Mouse (Mus musculus) neutrophil, adult 5-6 weeks (primary cell): ENCODE results near the gene Plcb4. TPM values are rescaled to one million over a fixed set of nuclear protein-coding genes. Genes with fewer than 3 reads are reported as not detected.

Source experiments
- ATAC-seq: fragments of 151-379, 151-347 bp; 2 replicates; pipeline ENCODE4 v1.8.0; 2017; ENCODE audit warnings: mild to moderate bottlenecking, moderate TSS enrichment; ENCODE audit not compliant: insufficient number of reproducible peaks, poor library complexity, low FRiP score, severe bottlenecking; ENCODE audit errors: extremely low read depth
- total RNA-seq: library from RNA; stranded (forward); fragments of 200-1000 nt; gene quantifications from 2 replicates; pipeline ENCODE4 v1.2.3, GENCODE M21; 2017

The Plcb4 gene
- total RNA-seq, 1 experiment from 2014 or later = 1.5 TPM

GRCm38 (mm10) chr2:135787415-135787814 is 128.6 kb downstream of the Plcb4 start:
- no peak for ATAC-seq

- ATAC-seq = no peak
These were observed 134.1 kb downstream of the Plcb4 start for GRCm38 (mm10) chr2:135792907-135793306.

- ATAC-seq = no peak
These were observed 137.9 kb downstream of the Plcb4 start for GRCm38 (mm10) chr2:135796684-135797083.

- ATAC-seq = 0 out of 2 replicates have a peak, but pooled peaks have one; percentile 36
These were observed 139.1 kb downstream of the Plcb4 start for GRCm38 (mm10) chr2:135797677-135798546.

- ATAC-seq = no peak
These were observed 140.4 kb downstream of the Plcb4 start for GRCm38 (mm10) chr2:135799149-135799770.

GRCm38 (mm10) chr2:135800385-135800784 is 141.6 kb downstream of the Plcb4 start:
- no peak for ATAC-seq

GRCm38 (mm10) chr2:135802878-135803450 is 144.2 kb downstream of the Plcb4 start:
- no peak for ATAC-seq

GRCm38 (mm10) chr2:135805748-135806685 is 147.2 kb downstream of the Plcb4 start:
- no peak for ATAC-seq

- no peak for ATAC-seq
These were observed 149.5 kb downstream of the Plcb4 start for GRCm38 (mm10) chr2:135808342-135808741.

GRCm38 (mm10) chr2:135810841-135811240 is 152.0 kb downstream of the Plcb4 start:
- no peak for ATAC-seq

- ATAC-seq = 0 out of 2 replicates have a peak, but pooled peaks have one; percentile 13
These were observed 152.8 kb downstream of the Plcb4 start for GRCm38 (mm10) chr2:135811453-135812101.

- no peak for ATAC-seq
These were observed 154.0 kb downstream of the Plcb4 start for GRCm38 (mm10) chr2:135812701-135813246.

- ATAC-seq = no peak
These were observed 161.9 kb downstream of the Plcb4 start for GRCm38 (mm10) chr2:135820691-135821090.

GRCm38 (mm10) chr2:135823690-135824089 is 164.9 kb downstream of the Plcb4 start:
- ATAC-seq = no peak

GRCm38 (mm10) chr2:135824757-135825156 is 165.9 kb downstream of the Plcb4 start:
- no peak for ATAC-seq

- no peak for ATAC-seq
These were observed 166.8 kb downstream of the Plcb4 start for GRCm38 (mm10) chr2:135825645-135826044.

GRCm38 (mm10) chr2:135826616-135827360 is 168.0 kb downstream of the Plcb4 start:
- ATAC-seq = peak; percentile 47; the same call in 1 of the 2 replicates
